Mouse (Mus musculus): ENCODE results near the gene Rrm1.

GRCm38 (mm10) chr7:102488161-102488560, 46.7 kb downstream of the Rrm1 start, which contains the start of gene Olfr544:
- TF ChIP-seq CEBPB (IDR thresholded peaks at IDR 0.05; ENCODE audit: insufficient read depth, poor library complexity, severe bottlenecking) (no peak), POLR2A (IDR thresholded peaks at IDR 0.05; ENCODE audit: insufficient read length, low read depth) (no peak), TCF3 (IDR thresholded peaks at IDR 0.05; ENCODE audit: insufficient read length, low read depth) (no peak), E2F4 (IDR thresholded peaks at IDR 0.05; ENCODE audit: insufficient read depth) (no peak), USF1 (IDR thresholded peaks at IDR 0.05; ENCODE audit: low read depth) (no peak), POLR2AphosphoS2 (IDR thresholded peaks at IDR 0.05; ENCODE audit: insufficient read length, low read depth) (no peak), TCF12 (IDR thresholded peaks at IDR 0.05; ENCODE audit: insufficient read depth, poor library complexity, severe bottlenecking) (no peak), SRF (IDR thresholded peaks at IDR 0.05; ENCODE audit: control insufficient read depth, insufficient read length, low read depth) (no peak), MYOD1 (IDR thresholded peaks at IDR 0.05; ENCODE audit: control insufficient read depth in 1 of 3, insufficient read length in 2 of 3, low read depth in 2 of 3) (no peak), MAX (IDR thresholded peaks at IDR 0.05; ENCODE audit: low read depth) (no peak)
